Mouse (Mus musculus) forebrain, embryonic 15.5 days (tissue): Measurements from ENCODE around the gene Znrf3. TPM values are rescaled to one million over a fixed set of nuclear protein-coding genes. Genes with fewer than 3 reads are reported as not detected.

ENCODE experiments used
- polyA plus RNA-seq: library from polyadenylated mRNA; unstranded; fragments of >200 nt; fragmentation: Nextera tagmentation; extraction: Ambion mirVana; gene quantifications from 2 replicates; pipeline ENCODE4 v1.2.1, GENCODE M21; 2015

Gene Znrf3
- polyA plus RNA-seq, 1 experiment from 2014 or later = 7.4 TPM

Other genes with a start within 250 kb of the Znrf3 start
- gene Kremen1, start 183.3 kb downstream of the Znrf3 start, polyA plus RNA-seq = 5.4 and 6.5 TPM in 2 replicates
- 128 and 135 TPM in 2 replicates for gene Xbp1, start 75.8 kb upstream of the Znrf3 start, polyA plus RNA-seq
- 15.4 and 15.8 TPM in 2 replicates for gene Ccdc117, start 97.3 kb upstream of the Znrf3 start, polyA plus RNA-seq
- not detected in 2 replicates for gene Ankrd36, start 124.8 kb upstream of the Znrf3 start, polyA plus RNA-seq